Mouse (Mus musculus): ENCODE results near the gene Disp3. TPM values are rescaled to one million over a fixed set of nuclear protein-coding genes. Genes with fewer than 3 reads are reported as not detected.

Gene Disp3
- total and polyA plus RNA-seq, 2 experiments: not detected

DNA sequence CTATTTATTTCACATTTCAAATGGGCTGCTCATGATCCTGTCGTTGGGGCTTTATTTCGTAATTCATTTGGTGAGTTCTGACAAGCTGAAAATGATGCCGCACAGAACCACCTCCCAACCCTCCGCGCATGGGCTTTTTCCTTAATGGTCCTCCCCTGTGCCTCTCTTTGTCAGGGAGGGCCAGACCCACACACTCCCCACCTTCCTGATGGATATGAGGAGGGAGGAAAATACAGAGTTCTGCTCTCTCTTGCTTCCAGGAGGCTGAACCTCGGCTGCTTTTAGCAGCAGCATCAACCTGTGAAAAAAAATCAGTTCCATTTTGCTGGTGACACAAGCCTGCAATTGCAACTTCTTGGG, 82.9 kb downstream of the Disp3 start:
- WGBS: 77% methylated on average over 6 of the region's 6 CpGs
- H3K36me3 ChIP-seq (ENCODE audit: control insufficient read depth, insufficient read depth, low read length): no peaks in the 10 kb centered on the region
- DNase-seq (ENCODE audit: extremely low read depth, low read depth, low spot score): no peak
- no peaks in the 10 kb centered on the region for H3K4me1 ChIP-seq (ENCODE audit: control insufficient read depth, insufficient read depth, low read length)
- no peak overlapping the region for H3K4me3 ChIP-seq (ENCODE audit: insufficient read depth, low read depth, low read length)
- TF ChIP-seq CTCF (IDR thresholded peaks at IDR 0.05; ENCODE audit: low read depth, low read length): no peak
- no peaks in the 10 kb centered on the region for H3K27me3 ChIP-seq (ENCODE audit: control insufficient read depth, insufficient read depth, low read length)
- H3K27ac ChIP-seq (replicated peaks; ENCODE audit: insufficient read depth, low read depth, low read length): no peak overlapping the region
- no peak overlapping the region for H3K9ac ChIP-seq (ENCODE audit: low read depth, low read length)
- no peaks in the 10 kb centered on the region for H3K79me2 ChIP-seq (ENCODE audit: control insufficient read depth, insufficient read depth, low read length)

- Histone ChIP-seq H3K4me3 (ENCODE audit: insufficient read depth, low read depth, low read length) (no peak overlapping the region), H3K79me2 (ENCODE audit: control insufficient read depth, insufficient read depth, low read length) (no peaks in the 10 kb centered on the region), H3K4me1 (ENCODE audit: control insufficient read depth, insufficient read depth, low read length) (no peaks in the 10 kb centered on the region), H3K27me3 (ENCODE audit: control insufficient read depth, insufficient read depth, low read length) (no peaks in the 10 kb centered on the region), H3K36me3 (ENCODE audit: control insufficient read depth, insufficient read depth, low read length) (no peaks in the 10 kb centered on the region), H3K27ac (replicated peaks; ENCODE audit: insufficient read depth, low read depth, low read length) (no peak overlapping the region), H3K9ac (ENCODE audit: low read depth, low read length) (no peak overlapping the region)
- TF ChIP-seq POLR2A (IDR thresholded peaks at IDR 0.05; ENCODE audit: extremely low read depth, insufficient read depth, low read length) (no peak), CTCF (IDR thresholded peaks at IDR 0.05; ENCODE audit: low read depth, low read length) (no peak)
- 69% methylated on average over 15 of the region's 15 CpGs for WGBS
- no peak for DNase-seq (ENCODE audit: extremely low read depth, low read depth, low spot score)
Measured at GRCm38 (mm10) chr4:148204061-148204872, 83.5 kb downstream of the Disp3 start.

GRCm38 (mm10) chr4:148203557-148203956, 84.2 kb downstream of the Disp3 start:
- Histone ChIP-seq H3K4me1 (ENCODE audit: control insufficient read depth, insufficient read depth, low read length) (no peaks in the 10 kb centered on the region), H3K36me3 (ENCODE audit: control insufficient read depth, insufficient read depth, low read length) (no peaks in the 10 kb centered on the region), H3K27me3 (ENCODE audit: control insufficient read depth, insufficient read depth, low read length) (no peaks in the 10 kb centered on the region), H3K9ac (ENCODE audit: low read depth, low read length) (no peak overlapping the region), H3K4me3 (ENCODE audit: insufficient read depth, low read depth, low read length) (no peak overlapping the region), H3K27ac (replicated peaks; ENCODE audit: insufficient read depth, low read depth, low read length) (no peak overlapping the region), H3K79me2 (ENCODE audit: control insufficient read depth, insufficient read depth, low read length) (no peaks in the 10 kb centered on the region)
- TF ChIP-seq CTCF (IDR thresholded peaks at IDR 0.05; ENCODE audit: low read depth, low read length) (no peak), POLR2A (IDR thresholded peaks at IDR 0.05; ENCODE audit: extremely low read depth, insufficient read depth, low read length) (no peak)
- WGBS: 86% methylated on average over 2 of the region's 2 CpGs
- no peak for DNase-seq (ENCODE audit: extremely low read depth, low read depth, low spot score)

DNA sequence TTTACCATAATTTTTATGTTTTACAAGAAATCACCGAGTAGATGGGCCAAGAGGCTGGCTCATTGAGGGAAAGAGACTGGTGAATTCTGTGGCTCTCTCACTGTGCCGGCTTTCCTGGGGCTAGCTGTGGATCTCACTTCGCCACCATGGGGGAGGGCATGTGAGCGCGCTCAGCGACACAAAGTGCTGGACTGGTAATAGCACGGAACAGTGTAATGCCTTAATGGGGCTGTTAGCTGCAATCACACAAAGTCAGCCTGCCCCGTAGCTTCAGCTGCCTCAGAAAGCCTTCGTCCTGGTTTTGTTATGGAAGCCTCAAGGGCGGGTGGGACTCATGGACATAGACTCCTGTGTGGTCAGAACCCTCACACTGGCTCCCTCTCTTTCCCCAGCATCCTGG, 89.0 kb downstream of the Disp3 start:
- 58% methylated on average over 10 of the region's 10 CpGs for WGBS
- Histone ChIP-seq H3K4me1 (ENCODE audit: control insufficient read depth, insufficient read depth, low read length) (no peaks in the 10 kb centered on the region), H3K36me3 (ENCODE audit: control insufficient read depth, insufficient read depth, low read length) (no peaks in the 10 kb centered on the region), H3K27ac (replicated peaks; ENCODE audit: insufficient read depth, low read depth, low read length) (no peak overlapping the region), H3K79me2 (ENCODE audit: control insufficient read depth, insufficient read depth, low read length) (no peaks in the 10 kb centered on the region), H3K4me3 (ENCODE audit: insufficient read depth, low read depth, low read length) (no peak overlapping the region), H3K27me3 (ENCODE audit: control insufficient read depth, insufficient read depth, low read length) (no peaks in the 10 kb centered on the region), H3K9ac (ENCODE audit: low read depth, low read length) (no peak overlapping the region)
- DNase-seq (ENCODE audit: extremely low read depth, low read depth, low spot score): no peak
- TF ChIP-seq POLR2A (IDR thresholded peaks at IDR 0.05; ENCODE audit: extremely low read depth, insufficient read depth, low read length): no peak
- TF ChIP-seq CTCF (IDR thresholded peaks at IDR 0.05; ENCODE audit: low read depth, low read length): no peak

DNA sequence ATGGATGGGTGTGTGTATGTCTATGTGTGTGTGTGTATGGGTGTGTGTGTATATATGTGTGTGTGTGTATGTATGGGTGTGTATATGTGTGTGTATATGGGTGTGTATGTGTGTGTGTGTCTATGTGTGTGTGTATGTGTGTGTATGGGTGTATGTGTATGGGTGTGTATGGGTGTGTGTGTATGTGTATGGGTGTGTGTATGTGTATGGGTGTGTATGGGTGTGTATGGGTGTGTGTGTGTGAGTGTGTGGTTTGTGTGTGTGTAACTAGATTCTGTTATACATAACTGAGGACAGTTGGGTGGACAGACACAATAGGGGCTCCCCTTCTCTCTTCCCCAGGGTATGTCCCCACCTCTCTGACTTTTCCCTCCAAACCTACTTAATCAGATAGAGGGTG, 93.4 kb downstream of the Disp3 start:
- TF ChIP-seq POLR2A (IDR thresholded peaks at IDR 0.05; ENCODE audit: extremely low read depth, insufficient read depth, low read length) (no peak), CTCF (IDR thresholded peaks at IDR 0.05; ENCODE audit: low read depth, low read length) (no peak)
- Histone ChIP-seq H3K79me2 (ENCODE audit: control insufficient read depth, insufficient read depth, low read length) (no peaks in the 10 kb centered on the region), H3K4me1 (ENCODE audit: control insufficient read depth, insufficient read depth, low read length) (no peaks in the 10 kb centered on the region), H3K36me3 (ENCODE audit: control insufficient read depth, insufficient read depth, low read length) (no peaks in the 10 kb centered on the region), H3K9ac (ENCODE audit: low read depth, low read length) (no peak overlapping the region), H3K27ac (replicated peaks; ENCODE audit: insufficient read depth, low read depth, low read length) (no peak overlapping the region), H3K4me3 (ENCODE audit: insufficient read depth, low read depth, low read length) (no peak overlapping the region), H3K27me3 (ENCODE audit: control insufficient read depth, insufficient read depth, low read length) (no peaks in the 10 kb centered on the region)
- DNase-seq (ENCODE audit: extremely low read depth, low read depth, low spot score): no peak

DNA sequence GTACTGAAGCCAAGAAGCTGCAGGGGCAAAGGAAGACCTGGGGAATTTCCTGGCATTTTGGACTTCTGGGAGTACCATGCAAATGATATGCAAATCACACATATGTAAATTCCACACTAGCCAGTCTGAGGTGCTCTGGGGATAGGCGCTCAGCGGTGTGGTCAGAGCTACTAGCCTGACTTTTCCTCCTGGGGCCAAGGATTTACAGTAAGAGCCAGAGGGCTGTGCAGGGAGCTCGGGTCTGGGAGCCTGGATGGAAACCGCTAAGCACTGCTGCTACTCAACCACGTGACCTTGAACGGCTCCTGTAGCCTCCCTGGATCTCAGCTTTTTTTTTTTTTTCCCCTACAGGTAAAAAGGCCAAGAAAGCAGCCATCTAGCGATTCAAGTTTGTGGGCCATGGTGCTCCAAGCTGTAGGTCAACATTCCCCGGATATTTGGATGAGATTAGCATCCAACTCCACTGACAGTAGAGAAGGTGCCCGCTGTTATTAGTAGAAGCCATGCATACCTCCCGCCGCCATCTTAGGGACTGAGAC, 95.0 kb downstream of the Disp3 start:
- Histone ChIP-seq H3K27ac (replicated peaks; ENCODE audit: insufficient read depth, low read depth, low read length) (no peak overlapping the region), H3K4me3 (ENCODE audit: insufficient read depth, low read depth, low read length) (no peak overlapping the region), H3K27me3 (ENCODE audit: control insufficient read depth, insufficient read depth, low read length) (no peaks in the 10 kb centered on the region), H3K4me1 (ENCODE audit: control insufficient read depth, insufficient read depth, low read length) (no peaks in the 10 kb centered on the region), H3K36me3 (ENCODE audit: control insufficient read depth, insufficient read depth, low read length) (no peaks in the 10 kb centered on the region), H3K79me2 (ENCODE audit: control insufficient read depth, insufficient read depth, low read length) (no peaks in the 10 kb centered on the region), H3K9ac (ENCODE audit: low read depth, low read length) (no peak overlapping the region)
- no peak for DNase-seq (ENCODE audit: extremely low read depth, low read depth, low spot score)
- 34% methylated on average over 11 of the region's 11 CpGs for WGBS
- no peak for TF ChIP-seq CTCF (IDR thresholded peaks at IDR 0.05; ENCODE audit: low read depth, low read length)
- TF ChIP-seq POLR2A (IDR thresholded peaks at IDR 0.05; ENCODE audit: extremely low read depth, insufficient read depth, low read length): no peak

Other genes starting within 250 kb of the Disp3 start
- gene Clcn6, start 249.1 kb downstream of the Disp3 start, total RNA-seq (2014; rRNA removed): 1.8 and 2.8 TPM in 2 replicates
- gene Clcn6, start 249.1 kb downstream of the Disp3 start, polyA plus RNA-seq (2012; rRNA removed): 2.0 and 5.3 TPM in 2 replicates
- gene Mthfr, start 248.9 kb downstream of the Disp3 start, total RNA-seq (2014; rRNA removed): 4.1 and 6.2 TPM in 2 replicates
- gene Mthfr, start 248.9 kb downstream of the Disp3 start, polyA plus RNA-seq (2012; rRNA removed): 11.8 and 12.9 TPM in 2 replicates
- 2.1 and 2.4 TPM in 2 replicates for gene Agtrap, start 199.9 kb downstream of the Disp3 start, total RNA-seq (2014; rRNA removed)
- gene Agtrap, start 199.9 kb downstream of the Disp3 start, polyA plus RNA-seq (2012; rRNA removed): 3.7 TPM in 2 replicates
- gene Mad2l2, start 157.6 kb downstream of the Disp3 start, total RNA-seq (2014; rRNA removed): 8.1 and 8.9 TPM in 2 replicates
- 49.6 and 58.5 TPM in 2 replicates for gene Mad2l2, start 157.6 kb downstream of the Disp3 start, polyA plus RNA-seq (2012; rRNA removed)
- gene Draxin, start 157.3 kb downstream of the Disp3 start, total RNA-seq (2014; rRNA removed): not detected in 2 replicates
- gene Draxin, start 157.3 kb downstream of the Disp3 start, polyA plus RNA-seq (2012; rRNA removed): not detected in 2 replicates
- gene Fbxo6, start 135.8 kb downstream of the Disp3 start, total RNA-seq (2014; rRNA removed): 35.0 and 38.7 TPM in 2 replicates
- gene Fbxo6, start 135.8 kb downstream of the Disp3 start, polyA plus RNA-seq (2012; rRNA removed): 91.9 and 97.2 TPM in 2 replicates
- 1.9 and 2.7 TPM in 2 replicates for gene Fbxo44, start 127.5 kb downstream of the Disp3 start, total RNA-seq (2014; rRNA removed)
- gene Fbxo44, start 127.5 kb downstream of the Disp3 start, polyA plus RNA-seq (2012; rRNA removed): 2.2 and 3.4 TPM in 2 replicates
- gene Fbxo2, start 127.3 kb downstream of the Disp3 start, total RNA-seq (2014; rRNA removed): 0.18 TPM in 1 of 2 replicates, not detected in the other
- 0.14 and 0.23 TPM in 2 replicates for gene Fbxo2, start 127.3 kb downstream of the Disp3 start, polyA plus RNA-seq (2012; rRNA removed)
- gene Ubiad1, start 156.8 kb upstream of the Disp3 start, total RNA-seq (2014; rRNA removed): 4.9 and 5.5 TPM in 2 replicates
- 8.5 and 21.0 TPM in 2 replicates for gene Ubiad1, start 156.8 kb upstream of the Disp3 start, polyA plus RNA-seq (2012; rRNA removed)
- gene Mtor, start 160.6 kb upstream of the Disp3 start, total RNA-seq (2014; rRNA removed): 11.7 and 17.9 TPM in 2 replicates
- 12.3 and 18.5 TPM in 2 replicates for gene Mtor, start 160.6 kb upstream of the Disp3 start, polyA plus RNA-seq (2012; rRNA removed)
- 0.37 and 0.40 TPM in 2 replicates for gene Angptl7, start 212.5 kb upstream of the Disp3 start, total RNA-seq (2014; rRNA removed)
- gene Angptl7, start 212.5 kb upstream of the Disp3 start, polyA plus RNA-seq (2012; rRNA removed): 0.24 and 0.51 TPM in 2 replicates